Mouse (Mus musculus) kidney, adult 2 months (tissue): Measurements from ENCODE around the gene Fam120a.
A peak's percentile ranks its signal among the peaks of the same experiment; 100 is the strongest.

ENCODE experiments used
- CTCF ChIP-seq: fragments of 200-500 bp; conservative IDR thresholded peaks from 2 replicates; pipeline ENCODE4 v1.5.1; 2011; ENCODE audit warnings: low read depth, mild to moderate bottlenecking, control low read depth, low read length, moderate library complexity, mixed read lengths; ENCODE audit not compliant: insufficient read depth, insufficient read length
- POLR2A ChIP-seq: fragments of 200-500 bp; IDR thresholded peaks from one replicate; pipeline ENCODE4 v1.6.1; 2011; ENCODE audit warnings: low read depth, low read length, control low read depth

DNA sequence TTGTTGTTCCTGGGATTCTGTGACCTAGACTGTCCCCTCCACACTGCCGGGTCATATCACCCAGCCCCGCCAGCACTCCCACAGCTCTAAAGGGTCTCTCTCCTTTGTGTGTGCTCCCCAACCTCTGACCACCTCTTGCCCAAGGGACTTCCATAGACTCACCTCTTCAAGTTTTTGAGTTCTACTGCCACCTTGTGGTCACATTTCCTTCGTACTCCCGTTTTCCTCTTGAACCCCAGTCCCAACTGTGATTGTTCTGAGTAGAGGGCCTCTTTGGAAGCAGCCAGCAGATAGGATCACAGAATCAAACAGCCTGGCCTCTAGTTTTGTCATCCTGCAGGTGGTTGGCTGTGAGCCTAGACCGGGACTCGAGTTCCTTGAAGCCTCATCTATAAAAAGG lies 30.8 kb upstream of the Fam120a start:
- TF ChIP-seq CTCF (peak; percentile 62), POLR2A (no peak)
